Mouse (Mus musculus) kidney, adult 2 months (tissue): Measurements from ENCODE around the gene Il17rc.

Experiments
- CTCF ChIP-seq: fragments of 200-500 bp; conservative IDR thresholded peaks from 2 replicates; pipeline ENCODE4 v1.5.1; 2011; ENCODE audit warnings: low read depth, mild to moderate bottlenecking, control low read depth, low read length, moderate library complexity, mixed read lengths; ENCODE audit not compliant: insufficient read depth, insufficient read length
- POLR2A ChIP-seq: fragments of 200-500 bp; IDR thresholded peaks from one replicate; pipeline ENCODE4 v1.6.1; 2011; ENCODE audit warnings: low read depth, low read length, control low read depth

DNA sequence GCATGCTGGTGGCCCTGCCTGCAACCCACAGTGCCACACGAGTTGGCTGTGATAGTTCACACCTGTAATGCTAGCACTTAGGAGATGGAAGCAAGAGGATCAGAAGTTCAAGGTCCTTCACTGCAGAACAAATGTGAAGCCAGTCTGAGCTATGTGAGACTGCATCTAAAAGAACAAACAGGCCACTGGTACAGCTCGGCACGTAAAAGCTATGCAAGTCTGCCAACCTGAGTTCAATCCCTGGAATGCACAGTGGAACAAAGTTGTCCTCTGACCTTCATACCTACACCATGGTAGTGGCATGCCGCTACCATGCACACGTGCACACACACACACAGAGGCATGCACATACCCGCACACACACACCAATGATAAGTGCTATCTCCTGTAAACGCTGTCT lies 47.0 kb upstream of the Il17rc start:
- TF ChIP-seq CTCF (no peak), POLR2A (no peak)
